Mouse (Mus musculus): ENCODE data around the gene Gm17509.

GRCm38 (mm10) chr13:117233808-117234207 lies 12.9 kb upstream of the Gm17509 start:
- no peak for TF ChIP-seq CTCF (IDR thresholded peaks at IDR 0.05; ENCODE audit: borderline replicate concordance, extremely low read depth, insufficient read depth, insufficient read length)
- TF ChIP-seq POLR2A (IDR thresholded peaks at IDR 0.05; ENCODE audit: borderline replicate concordance, extremely low read depth, insufficient read depth, insufficient read length, poor library complexity, severe bottlenecking), result no peak

All from brain, embryonic 14.5 days (tissue).